Mouse (Mus musculus) myocyte (in vitro differentiated cells): ENCODE results near the gene Wrap53.

Experiments
- MYOD1 ChIP-seq, 3 experiments: IDR thresholded peaks; one replicate each; pipeline ENCODE4 v1.6.1; 2011; ENCODE audit warnings: control low read depth in 2 of 3, low read depth in 2 of 3, mild to moderate bottlenecking in 2 of 3, moderate library complexity in 1 of 3; ENCODE audit not compliant: insufficient read length in 2 of 3, control insufficient read depth in 1 of 3
- POLR2A ChIP-seq: IDR thresholded peaks from one replicate; pipeline ENCODE4 v1.6.1; 2011; ENCODE audit warnings: low read depth, mild to moderate bottlenecking, control low read depth, moderate library complexity; ENCODE audit not compliant: insufficient read length

GRCm38 (mm10) chr11:69610899-69611298 is 30.8 kb upstream of the Wrap53 start:
- TF ChIP-seq MYOD1 (IDR thresholded peaks at IDR 0.05; ENCODE audit: control insufficient read depth in 1 of 3, insufficient read length in 2 of 3, low read depth in 2 of 3) (no peak), POLR2A (no peak)
